Mouse (Mus musculus): Measurements from ENCODE around the gene Ndufaf2.

DNA sequence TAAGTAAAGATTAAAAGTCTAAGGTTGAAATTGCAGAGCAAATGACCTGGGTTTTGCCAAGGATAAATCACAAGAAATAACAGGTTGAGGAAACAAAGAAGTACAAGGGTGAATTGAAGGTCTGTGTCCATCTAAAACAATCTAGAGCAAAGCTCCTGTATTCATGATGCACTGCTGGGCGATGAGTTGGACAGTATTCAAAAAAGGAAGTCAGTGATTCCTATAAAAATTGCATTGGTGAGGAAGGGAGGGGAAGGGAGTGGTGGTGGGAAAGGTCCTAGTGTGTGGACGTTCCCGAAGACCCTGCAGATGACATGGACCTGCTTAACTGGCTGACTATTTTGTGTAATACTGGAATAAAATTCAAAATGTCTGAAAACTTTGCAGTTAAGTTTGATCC, 6.2 kb upstream of the Ndufaf2 start:
- TF ChIP-seq CTCF (IDR thresholded peaks at IDR 0.05; ENCODE audit: control insufficient read depth, insufficient read depth, insufficient replicate concordance, low read depth, low read length) (no peak), POLR2A (IDR thresholded peaks at IDR 0.05; ENCODE audit: control insufficient read depth, low read depth, low read length) (no peak)

Measured in testis, adult 2 months (tissue).